Mouse (Mus musculus): Measurements from ENCODE around the gene Eml2.

GRCm38 (mm10) chr7:19149626-19150025 is 26.6 kb upstream of the Eml2 start, which contains the start of gene Snrpd2:
- no peak for TF ChIP-seq CTCF (IDR thresholded peaks at IDR 0.05; ENCODE audit: control insufficient read depth, insufficient read depth, insufficient replicate concordance, low read depth, low read length)
- TF ChIP-seq POLR2A (IDR thresholded peaks at IDR 0.05; ENCODE audit: control insufficient read depth, low read depth, low read length): peak; percentile 90

All from testis, adult 2 months (tissue).